Mouse (Mus musculus): Measurements from ENCODE around the gene Foxa3.

Foxa3 gene

GRCm38 (mm10) chr7:19028067-19028466, 4.7 kb upstream of the Foxa3 start:
- no peak for DNase-seq (ENCODE audit: low read depth, low spot score)

DNA sequence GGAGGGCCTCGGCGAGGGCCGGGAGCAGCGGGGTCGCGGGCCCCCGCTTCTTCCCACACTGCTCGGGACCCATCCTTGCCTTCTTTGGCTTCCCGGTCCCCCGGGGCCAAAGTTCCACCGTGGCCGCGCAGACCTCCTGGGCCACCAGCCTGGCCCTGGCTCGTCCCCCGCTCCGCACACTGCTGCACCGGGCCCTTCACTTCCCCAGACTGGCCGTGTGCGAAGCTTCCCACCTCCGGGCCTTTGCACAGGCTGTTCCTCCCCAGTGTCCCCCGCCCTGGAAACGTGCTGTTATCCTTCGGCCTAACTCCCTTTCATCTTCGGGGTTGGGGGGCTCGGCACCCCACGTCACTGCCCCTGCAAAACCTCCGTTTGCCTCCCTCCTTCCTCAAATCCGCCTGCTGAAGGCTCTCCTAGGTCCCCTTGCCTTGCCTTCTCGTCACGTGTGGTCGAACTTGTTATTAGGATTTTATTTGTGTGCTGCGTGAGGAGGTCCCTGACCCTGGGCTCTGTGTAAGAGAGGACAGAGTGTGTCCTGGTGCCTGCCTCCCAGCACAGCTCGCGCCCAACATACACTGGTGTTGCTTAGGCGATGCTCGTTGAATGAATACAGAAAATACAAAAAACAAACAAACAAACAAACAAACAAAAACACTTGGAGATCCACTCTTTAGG, 1.4 kb upstream of the Foxa3 start:
- peak; percentile 58 for DNase-seq (ENCODE audit: low read depth, low spot score)

DNA sequence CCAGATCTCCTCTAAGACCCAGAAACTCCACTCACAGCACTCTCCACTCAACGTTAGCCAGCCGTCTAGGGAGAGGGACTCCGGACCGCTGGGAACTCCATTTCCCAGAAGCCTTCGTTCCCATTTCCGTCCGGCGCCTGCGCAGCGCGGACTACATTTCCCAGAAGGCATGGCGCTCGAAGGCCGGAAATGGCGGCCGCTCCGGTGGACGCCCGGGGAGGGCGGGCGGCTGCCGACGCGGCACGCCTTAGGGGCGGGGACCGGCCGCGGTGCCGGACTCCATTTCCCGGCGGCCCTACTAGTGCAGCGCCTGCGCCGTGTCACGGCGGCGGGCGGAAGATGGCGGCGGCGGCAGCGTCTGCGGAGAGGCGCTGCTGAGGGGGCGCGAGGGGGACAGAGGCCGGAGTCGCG, 763 bp upstream of the Foxa3 start, which contains the start of gene Sympk:
Gene Sympk (plus strand): TSS at position 282 of the 411 bp plus-strand sequence.
- peak; percentile 98 for DNase-seq (ENCODE audit: low read depth, low spot score)

DNA sequence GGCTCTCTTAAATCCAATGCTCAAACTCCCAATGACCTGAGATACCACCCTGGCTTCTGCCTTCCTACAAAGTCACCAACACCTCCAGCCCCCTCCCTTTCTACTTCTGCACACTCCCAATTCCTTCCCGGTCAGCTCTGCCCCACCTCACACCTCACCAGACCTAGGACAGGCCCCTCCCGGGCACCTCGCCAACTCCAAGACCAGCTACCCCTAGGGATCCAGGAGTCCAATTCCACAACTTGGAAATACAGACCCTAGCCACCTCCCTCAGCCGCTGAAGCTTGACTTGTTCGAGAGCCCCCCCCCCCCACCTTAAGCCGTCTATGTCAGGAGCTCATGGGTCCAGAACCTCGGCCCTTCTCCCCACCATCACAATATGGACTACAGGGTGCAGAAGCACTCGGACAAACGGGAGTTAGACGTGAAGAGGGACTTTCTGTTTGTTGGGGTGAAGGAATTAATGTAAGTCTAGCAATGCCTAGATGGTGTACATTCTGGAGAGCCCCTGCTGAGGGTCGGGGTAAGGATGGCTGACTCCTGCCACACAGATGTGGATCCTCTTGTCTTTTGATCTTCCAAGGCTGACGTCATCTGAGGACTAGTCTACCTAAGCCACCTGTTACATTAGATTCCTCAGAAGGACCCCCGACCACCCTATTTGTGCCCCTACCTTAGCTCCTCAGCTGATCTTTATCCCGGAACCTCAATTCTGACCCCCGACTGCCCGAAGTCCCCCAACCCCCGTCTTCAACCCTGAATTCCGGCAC, 964 bp downstream of the Foxa3 start:
- no peak for DNase-seq (ENCODE audit: low read depth, low spot score)

- DNase-seq (ENCODE audit: low read depth, low spot score) = no peak
Measured at GRCm38 (mm10) chr7:19021048-19021447, 2.3 kb downstream of the Foxa3 start.

GRCm38 (mm10) chr7:19017909-19018308, 5.4 kb downstream of the Foxa3 start:
- DNase-seq (ENCODE audit: low read depth, low spot score) = no peak

- no peak for DNase-seq (ENCODE audit: low read depth, low spot score)
Measured at GRCm38 (mm10) chr7:19016042-19016441, 7.3 kb downstream of the Foxa3 start.

- peak; percentile 44 for DNase-seq (ENCODE audit: low read depth, low spot score)
Measured at GRCm38 (mm10) chr7:19014452-19014851, 8.9 kb downstream of the Foxa3 start.

- no peak for DNase-seq (ENCODE audit: low read depth, low spot score)
Measured at GRCm38 (mm10) chr7:19012882-19013281, 10.5 kb downstream of the Foxa3 start.

- peak; percentile 17 for DNase-seq (ENCODE audit: low read depth, low spot score)
Measured at GRCm38 (mm10) chr7:19012025-19012621, 11.2 kb downstream of the Foxa3 start.

- no peak for DNase-seq (ENCODE audit: low read depth, low spot score)
Measured at GRCm38 (mm10) chr7:19010581-19010980, 12.8 kb downstream of the Foxa3 start.

DNA sequence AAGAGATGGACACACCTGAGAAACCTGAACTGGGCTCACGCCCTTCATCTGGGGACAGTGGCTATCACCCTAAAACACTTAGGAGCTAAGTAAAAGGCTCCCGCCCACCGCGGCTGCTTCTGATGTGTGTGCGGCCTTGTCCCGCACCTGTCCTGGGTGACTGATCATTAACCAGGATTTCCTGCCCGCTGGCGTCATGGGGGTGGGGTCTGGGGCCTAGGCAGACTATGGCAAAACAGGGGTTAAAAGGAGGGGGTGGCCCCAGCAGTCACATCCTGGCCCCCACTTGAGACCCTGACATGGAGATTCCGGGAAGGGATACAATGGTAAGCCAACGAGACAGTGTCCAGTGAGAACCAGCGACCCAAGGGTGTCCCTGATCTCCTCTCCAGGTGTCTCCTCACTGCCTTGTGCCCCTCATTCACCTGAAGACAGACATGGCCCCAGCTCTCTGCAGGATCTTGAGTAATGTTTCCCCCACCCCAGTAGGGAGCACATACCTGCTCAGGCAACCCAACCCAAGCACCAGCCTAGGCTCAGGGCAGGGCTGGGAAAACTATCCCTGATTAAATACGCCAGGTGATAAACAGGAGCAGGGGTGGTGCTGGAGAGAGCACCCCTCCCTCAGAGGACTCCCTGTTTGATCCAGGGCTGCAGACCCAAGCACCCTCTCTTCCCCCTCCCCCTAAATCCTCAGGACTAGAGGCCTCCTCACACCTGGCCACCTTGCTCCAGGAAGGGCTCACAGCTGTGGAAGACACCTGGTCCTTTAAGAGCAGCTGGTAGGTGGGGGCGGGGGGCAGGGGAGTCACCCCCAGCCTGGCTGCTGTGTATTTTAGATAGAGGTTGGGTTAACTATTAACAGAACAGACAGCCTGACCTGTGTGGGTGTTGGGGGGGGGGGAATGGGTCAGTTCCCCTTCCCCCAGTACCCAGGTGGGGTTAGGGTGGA, 16.0 kb downstream of the Foxa3 start:
- DNase-seq (ENCODE audit: low read depth, low spot score) = no peak

DNA sequence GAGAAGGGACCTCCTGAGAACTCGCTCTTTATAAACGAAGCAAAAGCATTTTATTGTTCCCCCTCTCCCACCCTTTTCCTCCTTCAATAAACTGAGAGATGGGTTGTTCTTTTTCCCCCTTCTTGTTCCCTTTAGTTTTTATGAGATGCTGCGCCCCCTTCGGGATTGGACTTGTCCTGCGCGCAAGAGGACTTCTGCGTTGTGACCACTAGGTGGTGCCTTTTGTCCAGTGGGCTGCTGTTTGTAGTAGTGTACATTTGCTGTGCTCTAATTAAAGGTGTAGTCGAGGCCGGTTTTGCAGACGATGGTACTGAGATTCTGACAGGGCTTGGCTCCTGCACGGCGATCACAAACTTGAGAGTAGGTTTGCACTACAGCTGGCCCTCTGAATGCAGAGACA, 16.9 kb downstream of the Foxa3 start:
- DNase-seq (ENCODE audit: low read depth, low spot score) = peak; percentile 91

DNA sequence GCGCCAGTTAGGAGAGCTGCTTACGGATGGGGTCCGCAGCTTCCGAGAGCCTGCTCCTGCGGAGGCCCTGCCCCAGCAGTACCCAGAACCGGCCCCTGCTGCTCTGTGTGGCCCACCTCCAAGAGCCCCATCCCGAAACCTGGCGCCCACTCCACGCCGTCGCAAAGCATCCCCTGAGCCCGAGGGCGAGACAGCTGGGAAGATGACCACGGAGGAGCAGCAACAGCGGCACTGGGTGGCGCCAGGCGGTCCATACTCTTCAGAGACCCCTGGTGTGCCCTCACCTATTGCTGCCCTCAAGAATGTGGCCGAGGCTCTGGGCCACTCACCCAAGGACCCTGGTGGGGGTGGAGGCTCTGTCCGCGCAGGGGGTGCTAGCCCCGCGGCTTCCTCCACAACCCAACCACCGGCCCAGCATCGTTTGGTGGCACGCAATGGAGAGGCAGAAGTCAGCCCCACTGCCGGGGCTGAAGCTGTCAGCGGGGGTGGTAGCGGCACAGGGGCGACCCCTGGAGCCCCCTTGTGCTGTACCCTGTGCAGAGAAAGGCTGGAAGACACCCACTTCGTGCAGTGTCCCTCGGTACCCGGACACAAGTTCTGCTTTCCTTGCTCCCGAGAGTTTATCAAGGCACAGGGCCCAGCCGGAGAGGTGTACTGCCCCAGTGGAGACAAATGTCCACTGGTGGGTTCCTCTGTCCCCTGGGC, 17.8 kb downstream of the Foxa3 start:
- DNase-seq (ENCODE audit: low read depth, low spot score) = no peak

DNA sequence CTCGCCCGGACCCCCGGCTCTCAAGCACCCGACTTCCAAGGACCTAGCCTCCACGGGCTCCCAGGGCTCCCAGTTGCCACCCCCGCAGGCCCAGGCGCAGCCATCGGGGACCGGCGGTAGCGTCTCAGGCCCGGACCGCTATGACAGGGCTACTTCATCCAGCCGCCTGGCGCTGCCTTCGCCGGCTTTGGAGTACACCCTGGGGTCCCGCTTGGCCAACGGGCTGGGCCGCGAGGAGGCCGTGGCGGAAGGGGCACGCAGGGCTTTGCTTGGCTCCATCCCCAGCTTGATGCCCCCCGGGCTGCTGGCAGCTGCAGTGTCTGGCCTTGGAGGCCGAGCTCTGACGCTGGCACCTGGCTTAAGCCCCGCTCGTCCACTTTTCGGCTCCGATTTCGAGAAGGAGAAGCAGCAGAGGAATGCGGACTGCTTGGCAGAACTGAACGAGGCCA, 18.7 kb downstream of the Foxa3 start:
- DNase-seq (ENCODE audit: low read depth, low spot score) = peak; percentile 33

- peak; percentile 94 for DNase-seq (ENCODE audit: low read depth, low spot score)
Measured at GRCm38 (mm10) chr7:19003902-19004630, 19.3 kb downstream of the Foxa3 start, which contains the start of gene Irf2bp1. Gene Irf2bp1, plus strand, starts transcription at chr7:19004044.

GRCm38 (mm10) chr7:19002848-19003498, 20.4 kb downstream of the Foxa3 start:
- DNase-seq (ENCODE audit: low read depth, low spot score) = peak; percentile 95

- no peak for DNase-seq (ENCODE audit: low read depth, low spot score)
Measured at GRCm38 (mm10) chr7:19002115-19002514, 21.2 kb downstream of the Foxa3 start.

GRCm38 (mm10) chr7:19001807-19002085, 21.6 kb downstream of the Foxa3 start:
- DNase-seq (ENCODE audit: low read depth, low spot score) = no peak

Data from ZHBTc4 (cell line).